Mouse (Mus musculus) cerebellum, postnatal 10 days (tissue): ENCODE measurements around the gene Adamts15.
A peak's percentile ranks its signal among the peaks of the same experiment; 100 is the strongest.

Experiments used
- DNase-seq, 2 experiments: peaks; one replicate each; pipeline ENCODE4 v3.0.0; 2021; ENCODE audit warnings: mixed read lengths in 2 of 2

Gene Adamts15

GRCm38 (mm10) chr9:30920736-30921135, 1.5 kb downstream of the Adamts15 start:
- peak; percentile 44 to 48 for DNase-seq

GRCm38 (mm10) chr9:30919686-30920085, 2.6 kb downstream of the Adamts15 start:
- peak; percentile 58 to 69 for DNase-seq

GRCm38 (mm10) chr9:30918466-30919356, 3.5 kb downstream of the Adamts15 start:
- DNase-seq, result peak in 1 of 2 experiments; percentile 16

GRCm38 (mm10) chr9:30916266-30916968, 5.8 kb downstream of the Adamts15 start:
- DNase-seq, result no peak

GRCm38 (mm10) chr9:30914241-30914640, 8.0 kb downstream of the Adamts15 start:
- no peak for DNase-seq

- DNase-seq, result no peak
Measured at GRCm38 (mm10) chr9:30913429-30913828, 8.8 kb downstream of the Adamts15 start.

GRCm38 (mm10) chr9:30912161-30912560, 10.1 kb downstream of the Adamts15 start:
- DNase-seq, result no peak

- peak; percentile 40 to 62 for DNase-seq
Measured at GRCm38 (mm10) chr9:30910491-30910890, 11.8 kb downstream of the Adamts15 start.

- DNase-seq, result no peak
Measured at GRCm38 (mm10) chr9:30908973-30909372, 13.3 kb downstream of the Adamts15 start.

GRCm38 (mm10) chr9:30908296-30908690, 14.0 kb downstream of the Adamts15 start:
- no peak for DNase-seq

- DNase-seq, result no peak
Measured at GRCm38 (mm10) chr9:30907677-30908295, 14.5 kb downstream of the Adamts15 start.

- DNase-seq, result no peak
Measured at GRCm38 (mm10) chr9:30906426-30906825, 15.8 kb downstream of the Adamts15 start.

GRCm38 (mm10) chr9:30905861-30906260, 16.4 kb downstream of the Adamts15 start:
- no peak for DNase-seq

- no peak for DNase-seq
Measured at GRCm38 (mm10) chr9:30903266-30903665, 19.0 kb downstream of the Adamts15 start.

GRCm38 (mm10) chr9:30902641-30903040, 19.6 kb downstream of the Adamts15 start:
- DNase-seq, result no peak

- DNase-seq, result no peak
Measured at GRCm38 (mm10) chr9:30902152-30902551, 20.1 kb downstream of the Adamts15 start.

GRCm38 (mm10) chr9:30897169-30897568, 25.1 kb downstream of the Adamts15 start:
- DNase-seq, result no peak

GRCm38 (mm10) chr9:30896752-30897151, 25.5 kb downstream of the Adamts15 start:
- peak; percentile 80 to 89 for DNase-seq

- peak; percentile 59 to 61 for DNase-seq
Measured at GRCm38 (mm10) chr9:30895618-30896017, 26.6 kb downstream of the Adamts15 start.

GRCm38 (mm10) chr9:30886276-30886675, 36.0 kb downstream of the Adamts15 start:
- DNase-seq, result no peak

- DNase-seq, result no peak
Measured at GRCm38 (mm10) chr9:30880553-30880952, 41.7 kb downstream of the Adamts15 start.

GRCm38 (mm10) chr9:30879947-30880273, 42.3 kb downstream of the Adamts15 start:
- no peak for DNase-seq

- DNase-seq, result no peak
Measured at GRCm38 (mm10) chr9:30879248-30879946, 42.9 kb downstream of the Adamts15 start.
